Mouse (Mus musculus) adrenal gland, adult 18-20 months (tissue): ENCODE measurements around the gene Nfix. TPM values are rescaled to one million over a fixed set of nuclear protein-coding genes. Genes with fewer than 3 reads are reported as not detected.

Experiments used
- DNase-seq, 2 experiments: peaks; one replicate each; pipeline ENCODE4 v3.0.0; 2021 to 2022; ENCODE audit warnings: low spot score in 2 of 2
- total RNA-seq, 2 experiments: library from RNA; stranded (reverse); gene quantifications; 1 replicate in 1 of 2; 2 replicates in 1 of 2; pipeline ENCODE4 v1.2.3; 2021

The Nfix gene
- total RNA-seq, 2 experiments from 2014 or later, result 92.2 to 127 TPM

GRCm38 (mm10) chr8:84799136-84799931, 810 bp downstream of the Nfix start:
- peak; percentile 64 to 68 for DNase-seq

- DNase-seq, result no peak
Measured at GRCm38 (mm10) chr8:84798446-84799135, 1.6 kb downstream of the Nfix start.

- no peak for DNase-seq
Measured at GRCm38 (mm10) chr8:84797971-84798370, 2.2 kb downstream of the Nfix start.

- DNase-seq, result no peak
Measured at GRCm38 (mm10) chr8:84797256-84797797, 2.8 kb downstream of the Nfix start.

GRCm38 (mm10) chr8:84794486-84794885, 5.7 kb downstream of the Nfix start:
- no peak for DNase-seq

GRCm38 (mm10) chr8:84793791-84794485, 6.2 kb downstream of the Nfix start:
- no peak for DNase-seq

GRCm38 (mm10) chr8:84793134-84793533, 7.0 kb downstream of the Nfix start:
- no peak for DNase-seq

GRCm38 (mm10) chr8:84792429-84792947, 7.7 kb downstream of the Nfix start:
- DNase-seq, result no peak

- DNase-seq, result no peak
Measured at GRCm38 (mm10) chr8:84790537-84790936, 9.6 kb downstream of the Nfix start.

GRCm38 (mm10) chr8:84789855-84790486, 10.2 kb downstream of the Nfix start:
- no peak for DNase-seq

GRCm38 (mm10) chr8:84789345-84789744, 10.8 kb downstream of the Nfix start:
- DNase-seq, result no peak

- DNase-seq, result no peak
Measured at GRCm38 (mm10) chr8:84788896-84789295, 11.2 kb downstream of the Nfix start.

- no peak for DNase-seq
Measured at GRCm38 (mm10) chr8:84787523-84788302, 12.4 kb downstream of the Nfix start.

GRCm38 (mm10) chr8:84786801-84787467, 13.2 kb downstream of the Nfix start:
- DNase-seq, result no peak

- DNase-seq, result no peak
Measured at GRCm38 (mm10) chr8:84785756-84786677, 14.1 kb downstream of the Nfix start.

GRCm38 (mm10) chr8:84785506-84785755, 14.7 kb downstream of the Nfix start:
- no peak for DNase-seq

- no peak for DNase-seq
Measured at GRCm38 (mm10) chr8:84784681-84785505, 15.3 kb downstream of the Nfix start.
